Mouse (Mus musculus) spleen, embryonic (tissue): Measurements from ENCODE around the gene Sppl3.
"Not testable (repeated sequence)": the region's sequence is repeated elsewhere in the genome, so short reads cannot be mapped to it uniquely, and the experiment has no call there.

Experiments used
- CTCF ChIA-PET: fragments of 350-600 bp; sonication (Branson Sonifier 250); formaldehyde crosslinking; loops from one replicate; lab custom pipeline; 2022; lab: Charles Lee

Sppl3 gene

DNA sequence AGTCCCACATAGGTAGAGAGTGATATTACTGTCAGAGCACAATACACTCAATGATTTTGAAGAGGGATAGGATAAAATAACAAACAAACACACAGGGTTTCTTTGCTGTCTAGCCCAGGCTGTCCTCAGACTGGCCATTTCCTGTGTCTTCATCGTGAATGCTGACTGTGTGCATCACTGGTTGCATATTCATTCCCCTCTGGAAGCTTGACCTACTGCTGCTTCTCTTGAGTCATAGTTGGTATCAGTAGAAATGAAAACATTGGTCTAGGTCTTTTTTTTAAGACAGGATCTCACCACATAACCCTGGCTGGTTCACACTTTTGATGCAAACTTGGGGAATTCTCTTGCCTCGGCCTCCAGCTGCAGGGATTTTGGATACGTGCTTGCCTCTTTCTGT is 58.7 kb downstream of the Sppl3 start:
- CTCF ChIA-PET: no interaction called here

DNA sequence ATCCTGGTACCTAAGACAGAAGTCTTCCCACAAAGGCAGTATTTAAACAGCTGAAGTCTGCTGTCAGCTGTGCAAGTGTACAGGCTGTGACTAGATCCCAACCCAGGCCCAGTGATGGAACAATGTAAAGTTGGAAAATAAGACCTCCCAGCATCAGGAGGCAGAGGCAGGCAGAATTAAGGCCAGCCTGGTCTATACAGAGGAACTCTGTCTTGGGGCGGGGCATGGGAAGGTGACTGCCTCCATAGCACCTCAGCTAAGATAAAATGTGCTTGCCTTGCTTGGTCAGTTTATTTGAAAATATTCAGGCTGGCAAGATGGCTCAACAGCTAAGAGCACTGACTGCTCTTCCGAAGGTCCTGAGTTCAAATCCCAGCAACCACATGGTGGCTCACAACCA is 59.5 kb downstream of the Sppl3 start:
- CTCF ChIA-PET: interaction anchor here (0.6 kb wide), 1 partner anchor 517 kb away, joined by 3 read pairs; no protein-coding TSS in a partner anchor

DNA sequence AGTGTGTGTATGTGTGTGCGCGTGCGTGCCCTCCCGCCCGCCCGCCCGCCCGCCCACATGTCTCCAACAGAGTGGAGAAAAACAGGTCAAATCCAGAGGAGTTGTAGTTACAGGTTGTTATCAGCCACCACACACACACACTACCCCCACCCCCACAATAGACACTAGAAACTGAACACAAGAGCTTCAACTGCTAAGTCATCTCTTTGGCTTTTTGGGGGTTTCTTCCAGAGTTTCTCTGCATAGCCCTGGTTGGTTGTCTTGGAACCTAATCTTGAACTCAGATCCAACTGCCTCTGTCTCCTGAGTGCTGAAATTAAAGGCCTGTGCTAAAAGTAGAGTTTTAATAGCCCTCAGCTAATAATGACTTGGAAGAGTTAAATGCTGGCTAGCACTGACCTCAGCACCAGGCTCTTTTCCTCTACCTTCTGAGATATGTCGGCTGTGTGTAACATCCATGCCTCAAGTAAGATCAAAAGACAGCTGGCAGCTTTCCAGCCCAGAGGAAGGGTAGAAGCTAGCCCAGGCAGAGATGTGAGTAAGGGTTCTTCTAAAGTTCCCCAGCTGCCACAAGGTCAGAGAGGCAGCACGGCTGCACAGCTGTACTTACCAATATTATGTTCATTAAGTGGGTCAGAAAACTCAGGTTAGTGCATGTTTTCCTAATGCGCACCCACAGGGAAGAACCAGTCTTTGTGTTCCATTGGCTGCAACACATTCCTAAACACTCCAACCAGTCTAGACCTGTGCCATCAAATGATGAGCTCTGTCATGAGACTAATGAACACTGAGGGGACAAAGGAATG is 60.4 kb downstream of the Sppl3 start:
- CTCF ChIA-PET: interaction anchor here (0.6 kb wide), 1 partner anchor 178 kb away, joined by 3 read pairs; no protein-coding TSS in a partner anchor

DNA sequence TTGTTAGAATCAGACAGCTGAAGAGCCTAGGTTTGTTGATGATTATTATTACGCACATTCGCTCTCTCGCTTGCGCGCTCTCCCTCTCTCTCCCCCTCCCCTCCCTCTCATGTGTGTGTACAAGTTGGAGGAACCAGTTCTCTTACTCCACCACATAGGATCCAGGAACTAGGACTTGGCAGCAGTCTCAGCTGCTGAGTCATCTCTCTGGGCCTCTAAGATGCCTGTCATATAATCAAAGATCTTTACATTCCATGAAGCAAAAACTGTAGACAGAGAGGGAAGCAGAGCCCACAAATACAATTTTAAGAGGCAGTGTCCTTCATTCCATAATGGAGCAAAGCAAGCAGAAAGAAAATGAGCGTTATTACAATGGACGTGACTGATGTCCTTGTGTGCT is 61.2 kb downstream of the Sppl3 start:
- CTCF ChIA-PET: no interaction called here

DNA sequence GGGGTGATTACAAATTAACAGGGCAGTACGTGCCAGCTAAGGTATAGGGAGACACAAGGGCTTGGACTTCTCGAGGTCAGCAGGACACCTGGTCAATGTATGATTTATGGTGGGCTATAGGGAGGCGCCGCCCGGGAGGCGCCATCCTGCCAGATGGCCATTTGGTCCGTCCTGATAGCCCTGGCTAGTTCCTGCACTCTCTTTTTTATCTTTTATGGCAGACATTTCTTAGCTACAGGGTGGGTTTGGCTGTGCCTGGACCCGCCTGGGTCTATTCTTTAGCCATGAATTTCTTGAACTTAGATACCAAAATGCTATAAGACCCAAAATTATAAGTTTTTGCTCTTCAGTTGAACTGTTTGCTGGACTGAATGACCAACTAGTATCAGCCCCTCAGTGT is 62.4 kb downstream of the Sppl3 start:
- CTCF ChIA-PET: not testable (repeated sequence)

DNA sequence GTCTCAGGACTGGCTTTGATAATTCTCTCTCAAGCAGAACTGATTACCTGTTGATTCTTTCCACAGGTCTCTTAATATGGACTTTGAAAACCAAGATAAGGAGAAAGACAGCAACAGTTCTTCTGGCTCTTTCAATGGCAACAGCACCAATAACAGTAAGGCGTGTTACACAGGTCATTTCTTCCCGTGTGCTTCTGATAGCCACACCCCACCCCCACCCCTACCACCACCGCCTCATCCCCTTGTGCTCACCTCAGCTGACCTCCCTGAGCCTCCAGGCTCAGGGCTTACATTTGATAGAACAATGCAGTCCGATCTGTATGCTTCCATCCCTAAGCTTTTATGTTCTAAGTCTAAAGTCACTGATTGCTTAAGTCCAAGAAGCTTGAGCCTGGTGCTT is 63.8 kb downstream of the Sppl3 start:
- CTCF ChIA-PET: interaction anchor here (0.5 to 1.1 kb wide), 2 partner anchors 95 to 102 kb away, joined by 3 read pairs; no protein-coding TSS in a partner anchor

DNA sequence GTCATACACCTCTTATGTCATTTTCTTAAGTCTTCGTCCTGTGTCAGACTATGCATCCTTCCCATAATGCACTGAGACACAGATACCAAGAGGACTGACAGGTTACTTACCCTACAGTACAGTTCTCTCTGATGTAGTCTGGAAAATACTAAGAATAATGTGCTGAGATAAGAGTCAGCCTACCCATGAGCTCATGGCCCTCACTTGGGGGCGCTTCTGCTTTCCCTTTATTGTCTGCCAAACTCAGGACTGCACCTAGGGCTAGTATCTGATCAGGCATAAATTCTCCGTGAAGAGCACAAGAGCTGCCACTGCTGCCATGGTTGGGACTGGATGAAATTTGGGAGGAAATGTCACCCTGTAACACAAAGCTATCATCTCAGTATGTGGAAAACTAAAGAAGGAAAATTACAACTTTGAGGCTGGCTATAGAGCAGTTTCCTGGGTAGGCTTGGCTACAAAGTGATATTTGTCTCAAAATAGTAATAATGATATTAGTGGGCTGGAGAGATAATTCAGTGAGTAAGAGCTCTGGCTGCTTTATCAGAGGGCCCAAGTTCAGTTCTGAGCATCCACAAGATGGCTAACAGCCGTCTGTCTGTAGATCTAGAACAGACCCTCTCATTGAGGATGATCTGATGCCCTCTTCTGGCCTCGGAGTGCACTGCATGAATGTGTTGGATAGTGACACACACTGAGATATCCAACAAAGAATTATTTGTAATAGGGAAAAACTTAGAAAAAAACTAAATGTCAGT is 65.4 kb downstream of the Sppl3 start:
- CTCF ChIA-PET: interaction anchor here (0.7 to 1.2 kb wide), 2 partner anchors 12 to 378 kb away, joined by 3 read pairs; no protein-coding TSS in a partner anchor

DNA sequence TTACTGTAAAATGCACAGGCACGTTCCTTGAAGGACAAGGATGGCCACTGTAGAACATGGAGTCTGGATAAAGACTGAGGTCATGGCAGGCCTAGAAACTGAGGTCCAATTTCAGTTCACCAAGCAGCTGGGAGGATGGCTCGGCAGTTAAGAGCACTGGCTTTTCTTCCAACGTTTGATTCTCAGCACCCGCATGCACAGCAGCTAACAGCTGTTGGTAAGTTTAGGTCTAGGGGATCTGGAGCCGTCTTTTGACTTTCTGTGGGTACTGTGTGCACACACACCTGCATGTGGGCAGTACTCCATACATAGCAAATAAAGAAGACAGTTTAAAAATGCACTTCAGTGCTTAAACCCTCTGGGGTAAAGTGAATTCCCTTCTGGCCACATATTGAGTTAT is 70.7 kb downstream of the Sppl3 start:
- CTCF ChIA-PET: no interaction called here

DNA sequence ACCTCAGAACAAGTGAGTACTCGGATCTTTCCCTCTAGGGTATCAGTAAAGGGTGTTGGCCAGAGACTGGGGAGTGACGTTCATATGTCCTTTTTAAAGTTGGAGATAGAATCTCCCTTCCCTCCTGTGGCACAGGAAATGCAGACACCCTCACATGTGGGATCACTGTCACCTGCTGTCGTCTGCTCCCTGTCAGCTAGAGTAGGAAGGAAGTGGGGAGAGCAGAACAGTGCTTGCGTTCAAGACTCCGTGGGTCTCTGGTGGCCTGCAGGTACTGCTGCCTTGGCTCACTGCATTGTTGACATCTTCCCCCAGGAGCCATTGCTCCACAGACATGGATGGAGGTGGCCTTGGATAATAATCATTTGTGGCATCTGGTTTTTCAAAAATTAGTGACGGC is 72.6 kb downstream of the Sppl3 start:
- CTCF ChIA-PET: interaction anchor here (1.9 kb wide), 1 partner anchor 104 kb away, joined by 7 read pairs; no protein-coding TSS in a partner anchor

DNA sequence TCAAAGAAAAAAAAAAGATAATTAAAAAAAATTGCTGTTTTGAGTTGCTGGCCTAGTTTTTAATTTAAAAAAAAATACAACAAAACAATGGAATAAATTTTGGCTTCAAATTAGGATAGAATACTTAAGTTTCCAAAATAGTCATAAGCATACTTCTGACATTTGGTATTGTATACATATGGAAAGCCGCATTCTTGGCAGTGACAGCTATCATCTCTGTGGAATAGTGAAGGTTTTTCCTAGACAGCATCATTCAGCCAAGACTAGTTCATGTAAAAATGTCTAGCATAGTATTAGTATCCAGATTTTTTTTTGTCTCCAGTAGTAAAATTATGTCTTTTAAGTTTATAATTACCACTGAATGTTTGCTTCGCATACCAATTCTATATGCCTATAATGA is 74.7 kb downstream of the Sppl3 start:
- CTCF ChIA-PET: interaction anchor here (0.7 kb wide), 1 partner anchor 31 kb away, joined by 3 read pairs; no protein-coding TSS in a partner anchor

DNA sequence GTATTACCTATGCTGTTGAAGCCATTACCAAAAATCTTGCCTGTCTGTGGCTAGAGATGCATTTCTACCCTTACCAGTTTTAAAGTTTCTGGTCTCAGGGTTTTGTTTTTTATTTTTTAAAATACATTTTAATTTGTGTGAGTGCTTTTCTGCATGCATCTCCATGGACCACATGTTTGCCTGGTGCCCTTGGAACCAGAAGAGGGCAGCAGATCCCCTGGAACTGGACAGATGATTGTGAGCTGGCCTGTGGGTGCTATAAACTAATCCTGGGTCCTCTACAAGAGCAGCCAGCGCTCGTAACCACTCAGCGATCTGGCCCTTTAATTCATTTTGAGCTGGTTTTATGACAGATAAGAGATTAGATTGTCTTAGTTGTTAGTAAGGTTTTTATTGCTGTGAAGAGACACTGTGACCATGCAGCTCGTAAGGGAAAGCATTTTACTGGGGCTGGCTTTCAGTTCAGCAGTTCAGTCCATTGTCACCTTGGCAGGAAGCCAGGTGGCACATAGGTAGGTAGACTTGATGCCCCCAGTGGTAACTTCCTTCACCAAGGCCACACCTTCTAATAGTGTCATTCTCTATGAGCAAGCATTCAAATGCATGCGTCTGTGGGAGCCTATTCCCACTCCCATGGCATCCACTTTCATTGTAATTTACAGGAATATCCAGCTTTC is 78.8 kb downstream of the Sppl3 start:
- CTCF ChIA-PET: no interaction called here

DNA sequence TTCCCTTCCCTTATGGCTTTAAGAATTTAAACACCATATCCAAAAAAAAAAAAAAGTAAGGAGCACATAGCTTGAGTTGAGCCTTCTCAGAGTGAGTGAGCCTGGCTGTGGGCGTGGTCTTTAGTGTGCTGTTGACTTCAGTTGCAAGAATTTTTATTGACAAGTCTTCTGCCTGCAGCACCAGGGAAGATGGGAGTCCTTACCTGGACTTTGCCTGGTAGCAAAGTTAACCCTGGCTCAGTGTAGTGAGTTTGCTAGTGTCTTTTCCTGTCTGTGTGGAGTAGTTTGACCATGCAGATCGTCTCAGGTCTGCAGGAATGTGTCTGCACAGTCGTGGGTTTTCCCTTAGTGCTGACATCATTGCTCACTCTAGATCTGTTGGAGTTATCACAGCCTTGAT is 80.1 kb downstream of the Sppl3 start:
- CTCF ChIA-PET: no interaction called here

DNA sequence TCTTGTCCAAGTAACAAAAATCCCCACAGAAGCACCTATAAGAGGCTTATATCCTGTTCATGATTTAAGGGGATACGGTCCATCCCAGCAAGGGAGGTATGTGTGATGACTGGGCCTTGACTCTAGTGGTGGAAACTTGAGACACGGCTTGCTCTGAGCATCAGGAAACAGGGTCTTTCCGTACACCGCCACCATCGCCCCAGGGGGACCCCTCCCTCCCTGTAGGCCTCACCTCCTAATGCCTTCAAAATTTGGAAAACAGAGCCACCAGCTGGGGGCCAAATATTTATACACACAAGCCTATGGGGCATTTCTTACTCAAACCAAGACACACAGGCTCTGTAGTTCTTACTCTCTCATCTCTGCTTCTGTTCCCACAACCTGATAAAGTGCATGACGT is 80.8 kb downstream of the Sppl3 start:
- CTCF ChIA-PET: no interaction called here

DNA sequence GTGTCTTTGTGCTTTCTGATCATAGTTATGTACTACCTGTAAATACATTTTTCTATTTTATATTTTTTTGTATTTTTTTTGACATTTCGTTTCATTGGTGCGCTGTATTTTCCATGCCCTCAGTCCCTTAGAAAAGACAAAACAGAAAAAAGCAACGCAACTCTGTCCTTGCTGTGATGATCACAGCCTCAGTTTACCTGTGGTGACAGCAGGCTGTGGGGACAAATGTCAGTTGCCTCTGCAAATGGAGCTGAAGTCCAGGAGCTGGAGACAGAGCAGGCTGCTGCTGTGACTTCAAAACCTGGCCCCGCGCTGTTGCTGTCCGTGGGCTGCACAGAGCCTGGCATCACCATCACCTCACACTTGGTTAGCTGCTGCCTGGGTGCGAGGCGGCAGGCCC is 87.3 kb downstream of the Sppl3 start, which contains the start of gene Gm10401:
Gene Gm10401, minus strand, starts transcription at position 101 of the 400 bp plus-strand sequence.
- CTCF ChIA-PET: no interaction called here

DNA sequence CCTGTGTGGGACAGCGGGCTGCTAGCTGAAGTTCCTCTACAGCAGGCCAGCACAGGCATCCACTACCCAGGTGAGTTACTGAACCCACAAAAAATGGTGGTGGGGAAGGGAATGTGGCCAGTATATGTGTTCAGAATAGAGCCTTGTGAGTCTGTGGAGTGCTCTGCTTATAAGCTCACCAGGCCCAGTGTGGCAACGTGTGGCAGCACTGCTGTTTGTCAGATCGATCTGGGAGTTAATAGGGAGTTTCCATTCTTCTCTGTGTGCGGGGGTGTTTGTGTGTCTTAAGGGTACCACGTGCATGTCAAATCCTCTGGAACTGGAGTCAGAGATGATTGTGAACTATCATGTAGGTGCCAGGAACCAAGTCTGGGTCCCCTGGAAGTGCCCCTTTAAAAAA is 88.6 kb downstream of the Sppl3 start:
- CTCF ChIA-PET: interaction anchor here (0.7 to 1.1 kb wide), 2 partner anchors 9 to 91 kb away, joined by 3 read pairs; no protein-coding TSS in a partner anchor

DNA sequence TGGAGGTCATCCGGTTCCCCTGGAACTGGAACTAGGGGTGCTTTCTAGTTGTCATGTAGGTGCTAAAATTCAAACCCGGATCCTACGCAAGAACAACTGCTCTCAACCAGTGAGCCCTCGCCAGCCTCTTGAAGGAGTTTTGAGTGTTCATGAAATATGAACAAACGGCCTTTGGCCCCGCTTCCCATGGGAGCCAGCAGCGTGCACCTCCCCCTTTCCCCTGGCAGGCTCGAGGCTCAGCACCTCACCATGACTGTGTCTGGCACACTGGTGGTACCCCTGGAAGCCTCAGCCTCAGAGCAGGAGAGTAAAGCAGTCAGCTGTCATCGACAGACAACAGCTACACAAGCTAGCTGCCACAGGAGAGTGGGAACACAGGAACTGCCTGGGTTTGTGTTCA is 89.1 kb downstream of the Sppl3 start:
- CTCF ChIA-PET: interaction anchor here (1.1 kb wide), 1 partner anchor 9 kb away, joined by 3 read pairs; no protein-coding TSS in a partner anchor

DNA sequence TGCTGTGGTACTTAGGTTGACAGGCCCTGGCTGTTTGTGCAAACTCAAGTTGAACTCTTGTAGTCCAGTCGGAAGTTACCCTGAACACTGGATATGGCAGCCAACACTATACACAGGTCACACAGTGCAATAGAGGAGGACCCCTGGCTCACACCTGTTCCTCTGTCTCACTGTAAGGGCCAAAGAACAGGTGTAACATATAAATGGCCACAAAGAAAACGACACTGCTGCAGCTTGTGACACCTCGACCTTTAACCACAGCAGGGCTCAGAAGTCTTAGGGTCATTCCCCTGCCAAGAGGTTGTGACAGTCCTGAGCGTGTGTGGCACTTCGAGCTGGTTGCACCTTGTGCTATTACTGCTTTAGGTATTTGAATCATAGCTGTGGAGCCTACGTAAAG is 89.5 kb downstream of the Sppl3 start:
- CTCF ChIA-PET: no interaction called here

DNA sequence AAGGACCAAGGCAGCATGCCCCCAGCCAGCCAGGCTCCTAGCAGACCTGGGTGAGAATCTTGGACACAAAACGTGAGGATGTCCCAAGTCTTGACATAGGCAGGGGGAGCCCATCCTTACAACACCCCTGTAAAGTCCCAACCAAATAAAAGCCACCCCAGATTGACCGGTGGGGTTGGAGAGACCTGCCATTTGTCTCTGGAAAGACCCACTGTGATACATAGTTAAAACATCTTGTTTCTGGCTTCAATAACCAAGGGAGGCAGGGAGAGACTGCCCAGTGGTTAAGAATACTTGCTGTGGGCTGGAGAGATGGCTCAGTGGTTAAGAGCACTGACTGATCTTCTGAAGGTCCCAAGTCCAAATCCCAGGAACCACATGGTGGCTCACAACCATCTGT is 91.3 kb downstream of the Sppl3 start:
- CTCF ChIA-PET: no interaction called here

DNA sequence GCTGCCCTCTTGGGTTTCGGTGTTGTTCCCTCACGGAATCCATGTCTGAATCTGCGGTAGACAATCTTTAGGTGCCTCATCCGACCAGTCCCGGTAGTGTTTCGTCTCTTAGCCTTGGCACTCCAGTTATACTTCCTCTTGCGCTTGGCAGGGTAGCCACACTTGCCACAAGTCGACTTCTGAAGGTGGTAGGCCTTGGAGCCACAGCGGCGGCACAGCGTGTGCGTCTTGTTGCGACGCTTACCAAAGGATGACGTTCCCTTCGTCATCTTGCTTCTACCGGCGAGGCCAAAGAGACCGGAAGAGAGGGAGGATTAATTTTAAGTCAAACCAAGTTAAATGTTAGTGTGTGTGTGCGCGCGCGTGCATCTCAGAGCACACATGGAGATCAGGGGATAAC is 92.3 kb downstream of the Sppl3 start:
- CTCF ChIA-PET: not testable (repeated sequence)

DNA sequence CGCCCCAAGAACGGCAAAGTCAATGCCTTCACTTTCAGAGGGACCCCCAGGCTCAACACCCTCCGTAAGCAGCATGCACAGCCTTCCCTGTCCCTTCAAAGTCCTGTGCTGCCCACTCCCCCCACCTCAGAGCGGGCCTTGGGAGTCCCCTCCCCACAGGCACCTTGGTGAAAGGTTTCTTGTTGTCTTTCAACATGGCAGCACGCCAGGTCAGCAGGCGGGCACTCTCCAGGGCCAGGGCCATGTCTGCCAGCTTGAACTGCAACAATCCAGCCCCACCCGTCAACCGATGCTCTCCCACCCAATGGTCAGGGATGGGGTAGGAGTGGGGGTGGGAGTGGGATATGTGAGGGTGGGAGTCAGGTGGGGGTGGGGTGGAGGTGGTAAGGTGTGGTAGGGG is 100.2 kb downstream of the Sppl3 start:
- CTCF ChIA-PET: interaction anchor here (0.6 kb wide), 1 partner anchor 43 kb away, joined by 6 read pairs; no protein-coding TSS in a partner anchor

DNA sequence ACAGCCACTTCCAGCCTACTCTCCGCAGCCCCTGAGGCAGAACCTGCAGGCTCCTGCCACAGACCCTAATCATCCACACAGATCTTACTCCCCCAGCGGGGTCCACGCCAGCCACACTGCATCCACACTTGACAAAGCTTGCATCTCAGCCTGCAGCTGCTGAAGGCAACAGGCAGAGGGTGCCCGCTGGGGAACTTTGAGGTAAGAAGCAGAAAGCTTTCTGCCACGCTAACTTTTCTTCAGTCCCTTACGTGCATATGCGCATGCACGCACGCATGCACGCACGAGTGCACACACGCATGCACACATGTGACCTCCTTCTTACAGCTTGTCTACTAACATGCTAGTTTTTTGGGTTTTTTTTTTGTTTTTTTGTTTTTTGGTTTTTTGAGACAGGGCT is 102.3 kb downstream of the Sppl3 start:
- CTCF ChIA-PET: no interaction called here

DNA sequence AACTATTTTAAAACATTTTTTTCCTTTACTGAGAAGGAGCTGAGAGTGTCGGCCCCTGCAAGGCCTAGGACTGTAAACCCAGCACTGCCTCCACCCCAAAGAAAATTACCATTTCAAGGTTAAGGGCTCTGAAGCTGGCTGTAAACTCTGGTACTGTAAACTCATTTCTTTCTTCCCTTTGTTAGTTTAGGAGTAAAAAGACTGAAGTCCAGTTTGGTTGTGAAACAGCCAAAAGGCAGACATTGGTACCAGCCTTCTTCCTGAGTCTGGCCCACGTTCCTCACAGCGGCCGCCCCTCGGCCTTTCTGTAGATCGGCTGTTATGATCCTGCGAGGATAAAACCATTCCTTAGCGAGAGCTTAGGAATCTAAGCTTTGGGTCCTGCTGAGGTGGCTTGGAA is 103.6 kb downstream of the Sppl3 start:
- CTCF ChIA-PET: no interaction called here
